Mouse (Mus musculus) embryonic facial prominence, embryonic 15.5 days (tissue): Measurements from ENCODE around the gene Clk3. TPM values are rescaled to one million over a fixed set of nuclear protein-coding genes. Genes with fewer than 3 reads are reported as not detected.

ENCODE experiments used
- ATAC-seq: fragments of 200-750 bp; cut with Nextera tagmentation; 2 replicates; pipeline ENCODE4 v1.8.0; 2017; ENCODE audit warnings: low read depth, moderate TSS enrichment; ENCODE audit not compliant: insufficient number of reproducible peaks, low FRiP score, low TSS enrichment
- H3K27ac ChIP-seq: fragments of 300-500 bp; sonication (generic); replicated peaks from 2 replicates; pipeline ENCODE4 v1.5.1; 2015; ENCODE audit warnings: mild to moderate bottlenecking, inconsistent platforms
- H3K27me3 ChIP-seq: fragments of 300-500 bp; sonication (generic); 2 replicates; pipeline ENCODE4 v1.6.1; 2015; ENCODE audit warnings: inconsistent platforms
- H3K36me3 ChIP-seq: fragments of 300-500 bp; sonication (generic); 2 replicates; pipeline ENCODE4 v1.6.1; 2015; ENCODE audit warnings: mild to moderate bottlenecking, inconsistent platforms
- H3K4me1 ChIP-seq: fragments of 300-500 bp; sonication (generic); 2 replicates; pipeline ENCODE4 v1.6.1; 2015; ENCODE audit warnings: inconsistent platforms
- H3K4me2 ChIP-seq: fragments of 300-500 bp; sonication (generic); replicated peaks from 2 replicates; pipeline ENCODE4 v1.6.1; 2015; ENCODE audit warnings: mild to moderate bottlenecking, inconsistent platforms
- H3K4me3 ChIP-seq: fragments of 300-500 bp; sonication (generic); replicated peaks from 2 replicates; pipeline ENCODE4 v1.5.1; 2015; ENCODE audit warnings: mild to moderate bottlenecking, inconsistent platforms
- H3K9ac ChIP-seq: fragments of 300-500 bp; sonication (generic); 2 replicates; pipeline ENCODE4 v1.6.1; 2015; ENCODE audit warnings: inconsistent platforms
- H3K9me3 ChIP-seq: fragments of 300-500 bp; sonication (generic); replicated peaks from 2 replicates; pipeline ENCODE4 v1.6.1; 2016; ENCODE audit warnings: inconsistent platforms
- WGBS: fragments of 180-500 bp; shearing (Covaris S2); methylation state at CpG from one replicate; pipeline ENCODE4 v1.1.7; 2015; 5-methylcytosine and 5-hydroxymethylcytosine counted together
- polyA plus RNA-seq: library from polyadenylated mRNA; unstranded; fragments of >200 nt; fragmentation: Nextera tagmentation; extraction: Ambion mirVana; gene quantifications from 2 replicates; pipeline ENCODE4 v1.2.1, GENCODE M21; 2015

Gene Clk3
- polyA plus RNA-seq, 1 experiment from 2014 or later, result 80.2 TPM

- WGBS, result 56% methylated on average over 2 of the region's 2 CpGs
- no peak for ATAC-seq
- Histone ChIP-seq H3K4me2 (no peak overlapping the region), H3K4me3 (no peak overlapping the region), H3K9me3 (no peaks in the 10 kb centered on the region), H3K27me3 (no peaks in the 10 kb centered on the region), H3K9ac (no peak overlapping the region), H3K4me1 (peaks cover 9% of the 10 kb centered on the region), H3K27ac (no peak overlapping the region), H3K36me3 (no peaks in the 10 kb centered on the region)
Measured at GRCm38 (mm10) chr9:57769539-57770069, 3.9 kb upstream of the Clk3 start.

- H3K9ac ChIP-seq, result no peak overlapping the region
- no peak overlapping the region for H3K27ac ChIP-seq
- no peak overlapping the region for H3K4me2 ChIP-seq
- 89% methylated on average over 4 of the region's 4 CpGs for WGBS
- peaks cover 28% of the 10 kb centered on the region for H3K4me1 ChIP-seq
- H3K4me3 ChIP-seq, result no peak overlapping the region
- ATAC-seq, result no peak
- H3K36me3 ChIP-seq, result no peaks in the 10 kb centered on the region
- no peaks in the 10 kb centered on the region for H3K27me3 ChIP-seq
- H3K9me3 ChIP-seq, result no peaks in the 10 kb centered on the region
Measured at GRCm38 (mm10) chr9:57767231-57767630, 1.6 kb upstream of the Clk3 start.

GRCm38 (mm10) chr9:57766431-57766830 is 771 bp upstream of the Clk3 start:
- no peaks in the 10 kb centered on the region for H3K9me3 ChIP-seq
- H3K36me3 ChIP-seq, result no peaks in the 10 kb centered on the region; the same call in 1 of the 2 replicates
- H3K4me2 ChIP-seq, result peak overlapping the region; percentile 96
- WGBS, result 37% methylated on average over 6 of the region's 6 CpGs
- H3K27me3 ChIP-seq, result no peaks in the 10 kb centered on the region
- peak overlapping the region; percentile 91; the same call in 1 of the 2 replicates for H3K9ac ChIP-seq
- H3K4me3 ChIP-seq, result peak overlapping the region; percentile 82
- H3K27ac ChIP-seq, result peak overlapping the region; percentile 99; the same call in 1 of the 2 replicates
- no peak for ATAC-seq
- peaks cover 35% of the 10 kb centered on the region for H3K4me1 ChIP-seq

DNA sequence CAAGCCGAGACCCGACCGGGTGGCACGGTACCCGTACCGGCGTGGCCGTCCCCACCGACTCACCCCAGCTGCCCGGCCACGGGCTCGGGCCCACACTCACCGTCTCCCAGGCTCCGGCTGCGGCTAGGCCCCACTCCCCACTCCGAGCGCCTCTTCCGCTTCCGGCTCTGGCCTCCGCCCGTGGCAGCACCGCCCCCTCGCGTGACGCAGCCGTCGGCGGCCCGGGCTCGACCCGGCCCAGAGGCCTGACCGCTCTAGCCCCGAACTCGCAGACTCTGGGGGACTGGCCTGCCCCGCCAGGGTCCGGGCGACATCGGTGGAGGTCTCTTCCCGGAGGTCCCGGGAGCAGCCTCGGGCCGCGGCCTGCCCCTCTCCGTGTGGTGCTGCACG is 691 bp downstream of the Clk3 start:
- WGBS, result 0% methylated on average over 45 of the region's 45 CpGs
- Histone ChIP-seq H3K27ac (peak overlapping the region; percentile 99), H3K4me3 (peak overlapping the region; percentile 82), H3K27me3 (no peaks in the 10 kb centered on the region), H3K9ac (peak overlapping the region; percentile 91), H3K4me1 (peaks cover 35% of the 10 kb centered on the region), H3K4me2 (peak overlapping the region; percentile 96), H3K36me3 (peaks cover 12% of the 10 kb centered on the region), H3K9me3 (no peaks in the 10 kb centered on the region)
- peak; percentile 92 for ATAC-seq

DNA sequence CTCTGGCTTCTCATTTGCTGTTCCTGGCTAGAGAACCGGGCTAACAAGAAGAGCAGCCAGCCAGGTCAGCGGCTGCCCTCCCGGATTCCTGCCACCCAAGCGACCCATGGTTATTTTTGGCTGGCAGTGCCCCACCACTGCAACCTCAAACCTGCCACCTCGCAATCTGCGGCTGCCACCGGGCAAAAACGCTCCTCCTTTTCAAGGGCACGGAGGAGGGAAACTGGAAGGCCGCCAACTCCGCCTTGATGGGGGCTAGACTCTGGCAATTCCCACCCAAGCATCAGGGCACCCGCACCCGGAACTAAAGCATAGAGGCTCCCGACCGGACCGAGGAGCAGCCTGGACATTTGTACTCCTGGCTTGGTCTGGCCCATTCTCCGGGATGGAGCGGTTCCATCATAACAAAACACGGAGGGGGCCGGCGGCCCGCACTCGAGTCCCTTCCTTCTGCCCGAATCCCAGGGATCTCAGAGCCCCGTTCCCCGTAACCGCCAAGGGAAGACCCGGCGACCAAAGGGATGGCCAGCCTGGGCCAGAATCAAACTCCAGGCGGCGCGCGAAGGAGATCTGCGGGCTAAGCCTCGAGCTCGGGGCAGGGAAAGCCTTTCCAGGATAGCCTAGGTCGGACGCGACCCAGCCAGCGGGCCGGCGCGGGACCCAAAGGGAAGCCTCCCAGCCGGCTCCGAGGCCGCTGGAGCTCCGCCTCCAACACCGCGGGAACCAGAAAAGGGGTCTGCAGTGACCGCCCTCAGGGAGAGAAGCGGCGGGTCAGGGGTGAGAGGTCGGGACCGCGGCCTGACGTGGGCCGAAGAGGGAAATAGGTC is 1.3 kb downstream of the Clk3 start:
- no peaks in the 10 kb centered on the region for H3K27me3 ChIP-seq
- H3K4me2 ChIP-seq, result peak overlapping the region; percentile 96
- peaks cover 35% of the 10 kb centered on the region for H3K4me1 ChIP-seq
- peak overlapping the region; percentile 91 for H3K9ac ChIP-seq
- peak overlapping the region; percentile 82 for H3K4me3 ChIP-seq
- peak overlapping the region; percentile 99 for H3K27ac ChIP-seq
- no peaks in the 10 kb centered on the region for H3K9me3 ChIP-seq
- ATAC-seq, result peak; percentile 52
- peaks cover 18% of the 10 kb centered on the region for H3K36me3 ChIP-seq
- under 1% methylated on average over 57 of the region's 57 CpGs for WGBS

- Histone ChIP-seq H3K27ac (peak overlapping the region; percentile 61; the same call in 1 of the 2 replicates), H3K4me1 (peaks cover 35% of the 10 kb centered on the region), H3K4me2 (0 out of 2 replicates have a peak overlapping the region, but pooled peaks have one; percentile 96), H3K4me3 (peak overlapping the region; percentile 6; the same call in 1 of the 2 replicates), H3K9ac (no peak overlapping the region), H3K27me3 (no peaks in the 10 kb centered on the region), H3K9me3 (no peaks in the 10 kb centered on the region), H3K36me3 (peaks cover 36% of the 10 kb centered on the region)
- no peak for ATAC-seq
- 48% methylated on average over 6 of the region's 6 CpGs for WGBS
Measured at GRCm38 (mm10) chr9:57762563-57762991, 3.1 kb downstream of the Clk3 start.

- Histone ChIP-seq H3K36me3 (peaks cover 43% of the 10 kb centered on the region), H3K9me3 (no peaks in the 10 kb centered on the region), H3K27ac (peak overlapping the region; percentile 61; the same call in 1 of the 2 replicates), H3K9ac (no peak overlapping the region), H3K4me1 (peaks cover 35% of the 10 kb centered on the region), H3K4me2 (no peak overlapping the region), H3K27me3 (no peaks in the 10 kb centered on the region), H3K4me3 (peak overlapping the region; percentile 6; the same call in 1 of the 2 replicates)
- WGBS, result 86% methylated on average over 13 of the region's 13 CpGs
- no peak for ATAC-seq
Measured at GRCm38 (mm10) chr9:57761563-57762551, 3.8 kb downstream of the Clk3 start.

DNA sequence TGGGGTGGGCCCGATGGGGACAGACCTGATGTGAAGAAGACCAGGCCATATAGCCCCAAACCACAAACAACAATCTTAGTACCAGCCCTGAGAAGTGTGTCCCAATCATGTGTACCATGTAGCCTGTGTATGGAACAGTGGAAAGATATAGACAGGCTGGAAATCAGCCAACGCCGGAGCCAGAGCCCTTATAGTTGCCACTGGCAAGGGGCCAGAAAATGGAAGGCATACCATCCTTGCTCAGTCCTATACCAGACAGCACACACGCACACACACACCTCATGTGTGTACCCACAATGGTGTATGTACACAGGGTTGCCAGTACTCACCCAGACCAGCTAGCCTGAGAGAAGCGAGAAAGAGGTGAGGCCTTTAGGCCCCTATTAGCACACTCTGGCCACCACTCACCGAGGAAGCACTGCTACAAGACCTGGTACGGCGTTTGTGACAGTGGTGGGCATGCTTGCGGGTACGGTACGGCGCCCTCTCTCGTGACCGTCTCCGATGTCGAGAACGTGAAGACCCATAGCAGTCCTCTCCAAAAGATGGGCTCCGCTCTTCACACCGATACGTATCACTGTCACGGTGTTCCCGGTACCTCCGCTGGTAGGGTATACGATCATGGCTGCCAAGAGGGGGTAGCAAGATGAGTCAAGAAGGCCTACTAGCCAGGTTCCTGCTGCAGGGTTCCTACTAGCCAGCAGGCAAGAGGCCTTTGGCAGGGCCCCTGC is 5.1 kb downstream of the Clk3 start:
- peaks cover 26% of the 10 kb centered on the region for H3K4me1 ChIP-seq
- WGBS, result 95% methylated on average over 24 of the region's 24 CpGs
- no peaks in the 10 kb centered on the region for H3K9me3 ChIP-seq
- H3K36me3 ChIP-seq, result peaks cover 49% of the 10 kb centered on the region
- no peak overlapping the region for H3K9ac ChIP-seq
- no peak overlapping the region for H3K4me2 ChIP-seq
- H3K27ac ChIP-seq, result no peak overlapping the region
- ATAC-seq, result no peak
- H3K27me3 ChIP-seq, result no peaks in the 10 kb centered on the region
- H3K4me3 ChIP-seq, result no peak overlapping the region

- H3K27ac ChIP-seq, result no peak overlapping the region
- WGBS, result 20% methylated on average over 6 of the region's 6 CpGs
Measured at GRCm38 (mm10) chr9:57759289-57759688, 6.4 kb downstream of the Clk3 start.

DNA sequence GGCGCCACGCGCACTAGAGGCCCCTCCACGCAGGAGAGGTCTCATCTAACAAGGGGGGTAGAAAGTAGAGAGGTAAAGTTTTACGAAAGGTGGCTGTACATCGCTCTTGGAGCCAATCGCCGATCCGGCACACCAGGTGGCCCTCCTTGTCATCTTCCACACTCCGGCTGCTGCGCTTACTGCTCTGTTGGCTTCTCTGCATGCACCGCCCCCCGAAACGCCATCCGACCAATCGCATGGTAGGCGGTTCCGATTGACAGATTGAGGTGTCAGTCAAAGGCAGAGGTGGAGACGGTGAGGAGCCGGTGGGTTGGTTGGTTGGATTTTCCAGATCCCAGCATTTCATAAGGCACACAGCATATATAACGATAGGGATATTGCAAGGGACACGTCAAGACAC is 7.1 kb downstream of the Clk3 start:
- no peak for ATAC-seq
- H3K27ac ChIP-seq, result no peak overlapping the region
- no peak overlapping the region for H3K4me3 ChIP-seq
- H3K4me2 ChIP-seq, result no peak overlapping the region
- peaks cover 69% of the 10 kb centered on the region for H3K36me3 ChIP-seq
- H3K27me3 ChIP-seq, result no peaks in the 10 kb centered on the region
- H3K4me1 ChIP-seq, result peaks cover 20% of the 10 kb centered on the region
- H3K9me3 ChIP-seq, result no peaks in the 10 kb centered on the region
- no peak overlapping the region for H3K9ac ChIP-seq
- WGBS, result 90% methylated on average over 22 of the region's 22 CpGs

More at GRCm38 (mm10) chr9:57759289-57759688, 6.4 kb downstream of the Clk3 start:
- ATAC-seq, result no peak
- no peaks in the 10 kb centered on the region for H3K27me3 ChIP-seq
- H3K9ac ChIP-seq, result no peak overlapping the region
- no peak overlapping the region for H3K4me3 ChIP-seq
- H3K9me3 ChIP-seq, result no peaks in the 10 kb centered on the region
- H3K36me3 ChIP-seq, result peaks cover 61% of the 10 kb centered on the region
- H3K4me2 ChIP-seq, result no peak overlapping the region
- H3K4me1 ChIP-seq, result peaks cover 26% of the 10 kb centered on the region
